Mouse (Mus musculus) large intestine, adult 2 months (tissue): ENCODE data around the gene Snx29. TPM values are rescaled to one million over a fixed set of nuclear protein-coding genes. Genes with fewer than 3 reads are reported as not detected.
"Not testable (repeated sequence)": the region's sequence is repeated elsewhere in the genome, so short reads cannot be mapped to it uniquely, and the experiment has no call there.

Experiments used
- DNase-seq: peaks from one replicate; pipeline ENCODE4 v3.0.0-alpha.2; 2012; ENCODE audit warnings: low read depth, low spot score
- WGBS: fragments of 180-500 bp; shearing (Covaris S2); methylation state at CpG from one replicate; pipeline ENCODE4 v1.1.7; 2018; 5-methylcytosine and 5-hydroxymethylcytosine counted together
- polyA plus RNA-seq: library from polyadenylated mRNA; depleted of rRNA; stranded (reverse); fragments of >200 nt; gene quantifications from 2 replicates; pipeline ENCODE4 v1.2.3, GENCODE M21; 2012

The Snx29 gene
- polyA plus RNA-seq, 1 experiment, result 2.8 TPM

DNA sequence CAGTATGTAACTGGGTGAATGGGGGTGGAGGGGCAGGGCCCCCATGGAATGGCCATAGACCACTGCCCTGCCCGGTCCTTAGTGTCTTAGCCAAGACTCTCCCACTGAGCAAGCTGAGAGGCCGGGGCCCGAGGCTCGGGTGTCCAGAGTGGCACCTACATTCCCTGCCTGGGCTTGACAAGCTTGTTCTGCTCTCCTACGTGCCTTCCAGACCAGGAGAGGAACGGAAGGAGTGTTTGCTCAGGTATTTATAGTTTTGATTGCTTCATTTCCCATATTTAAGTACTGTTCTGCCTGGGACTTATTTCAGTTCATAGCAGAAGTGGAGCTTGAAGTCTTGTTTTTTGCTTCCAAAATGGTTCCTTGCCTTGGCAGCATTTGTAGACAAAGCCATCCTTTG lies 116.7 kb downstream of the Snx29 start:
- 38% methylated on average over 6 of the region's 6 CpGs for WGBS
- no peak for DNase-seq

DNA sequence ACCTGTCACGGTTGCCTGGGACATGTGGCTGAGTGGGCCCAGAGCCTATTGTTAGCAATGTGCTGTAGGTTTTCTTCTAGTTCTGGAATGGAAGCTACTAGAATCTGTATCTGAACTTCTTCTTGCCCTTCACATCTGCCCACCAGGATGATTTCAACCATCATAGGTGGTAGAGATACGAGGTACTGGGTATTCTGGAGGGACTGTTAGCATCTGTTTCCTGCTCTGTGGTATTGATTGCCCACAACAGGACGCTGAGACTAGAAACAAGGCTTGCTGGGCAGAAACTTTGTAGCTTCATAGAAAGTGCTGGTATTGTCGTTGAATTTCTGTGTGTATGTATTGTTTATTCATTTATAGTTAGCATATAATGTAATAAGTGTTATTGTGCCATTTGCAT lies 118.9 kb downstream of the Snx29 start:
- no peak for DNase-seq
- WGBS, result 84% methylated on average over 4 of the region's 4 CpGs

DNA sequence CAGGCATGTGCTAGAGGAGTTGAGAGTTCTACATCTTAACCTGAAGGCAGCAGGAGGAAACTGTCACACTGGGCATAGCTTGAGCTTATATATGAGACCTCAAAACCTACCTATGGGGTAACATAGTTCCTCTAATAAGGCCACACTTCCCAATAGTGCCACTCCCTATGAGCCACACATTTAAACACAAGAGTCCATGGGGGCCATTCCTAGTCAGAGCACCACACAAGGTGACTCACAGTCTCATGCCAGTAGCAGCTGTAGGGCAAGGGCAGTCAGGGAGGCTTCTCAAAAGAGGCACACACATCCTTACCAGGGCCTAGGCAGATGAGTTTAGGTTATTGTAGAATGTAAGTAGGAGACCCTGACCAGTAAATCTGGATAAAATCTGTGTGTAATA lies 119.8 kb downstream of the Snx29 start:
- DNase-seq, result no peak

DNA sequence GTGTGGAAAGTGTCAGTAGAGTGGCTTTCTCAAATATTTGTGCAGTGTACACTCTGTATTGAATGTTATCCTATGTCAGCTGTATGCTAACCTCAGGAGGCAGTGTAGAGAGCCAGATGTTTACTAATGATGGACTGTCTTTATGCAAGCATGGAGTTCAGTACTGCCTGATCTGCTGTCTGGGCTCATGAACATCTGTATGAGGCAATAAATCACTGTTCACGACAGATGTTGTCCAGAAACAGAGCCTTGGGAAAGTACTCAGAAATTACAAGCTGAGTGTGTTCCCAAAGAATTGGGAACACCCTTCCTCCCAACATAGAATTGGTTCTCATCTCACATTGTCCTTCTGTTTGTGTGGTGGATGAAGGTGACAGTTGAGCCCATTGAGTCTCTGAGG lies 121.9 kb downstream of the Snx29 start:
- 63% methylated on average over 1 of the region's 1 CpGs for WGBS
- no peak for DNase-seq

DNA sequence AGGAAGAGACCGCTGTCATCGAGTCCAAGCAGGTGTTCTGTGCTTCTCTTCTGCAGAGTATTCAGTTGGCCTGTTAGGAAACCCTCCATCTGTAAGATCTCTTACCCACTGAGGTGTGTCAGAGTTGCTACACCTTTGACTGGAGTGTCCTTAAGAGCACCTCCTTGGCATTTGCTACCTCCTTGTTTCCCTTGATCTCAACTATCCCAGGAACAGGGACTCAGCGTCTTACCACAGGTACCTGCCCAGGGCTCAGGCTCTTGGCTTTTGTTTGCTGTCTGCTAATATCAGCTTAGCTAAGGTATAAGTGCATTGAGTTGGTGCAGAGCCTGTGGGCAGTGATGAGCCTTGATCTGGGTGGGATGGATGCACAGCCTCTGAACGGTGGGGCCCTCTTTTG lies 124.3 kb downstream of the Snx29 start:
- no peak for DNase-seq
- WGBS, result 93% methylated on average over 4 of the region's 4 CpGs

DNA sequence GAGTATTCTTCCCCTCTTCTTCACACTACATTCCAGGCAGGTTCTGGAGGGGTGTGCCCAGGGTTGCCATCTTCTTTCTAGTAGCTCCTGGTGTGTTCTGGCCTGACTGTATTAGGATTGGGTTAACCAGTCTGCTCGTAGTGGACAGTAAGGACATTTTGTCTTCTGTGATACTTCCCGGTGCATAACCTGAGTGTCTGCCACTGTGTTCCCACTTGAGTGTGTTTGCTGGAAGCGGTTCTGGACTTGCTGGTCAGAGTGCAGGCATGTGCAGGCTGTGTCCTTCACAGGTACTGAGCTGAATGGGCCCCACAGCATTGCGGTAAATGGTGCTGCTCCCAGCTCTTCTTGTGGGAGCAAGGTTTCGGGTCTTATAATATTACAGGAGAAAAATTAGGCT lies 125.2 kb downstream of the Snx29 start:
- WGBS, result 98% methylated on average over 5 of the region's 5 CpGs
- no peak for DNase-seq

DNA sequence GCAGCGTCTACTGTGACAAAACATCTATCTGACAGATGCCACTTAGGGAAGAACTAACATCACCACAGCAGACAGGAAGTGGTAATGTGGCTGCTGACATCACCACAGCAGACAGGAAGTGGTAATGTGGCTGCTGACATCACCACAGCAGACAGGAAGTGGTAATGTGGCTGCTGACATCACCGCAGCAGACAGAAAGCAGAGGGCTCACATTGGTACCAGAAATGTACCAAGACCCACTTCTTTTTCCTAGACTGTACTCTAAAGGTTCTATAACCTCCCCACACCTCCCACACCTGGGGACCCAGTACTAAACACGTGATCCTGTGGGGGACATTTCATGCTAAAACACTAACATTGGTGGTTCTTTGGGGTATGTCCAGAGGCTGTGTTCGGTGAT lies 126.0 kb downstream of the Snx29 start:
- not testable (repeated sequence) for DNase-seq
- WGBS, result 94% methylated on average over 4 of the region's 4 CpGs

DNA sequence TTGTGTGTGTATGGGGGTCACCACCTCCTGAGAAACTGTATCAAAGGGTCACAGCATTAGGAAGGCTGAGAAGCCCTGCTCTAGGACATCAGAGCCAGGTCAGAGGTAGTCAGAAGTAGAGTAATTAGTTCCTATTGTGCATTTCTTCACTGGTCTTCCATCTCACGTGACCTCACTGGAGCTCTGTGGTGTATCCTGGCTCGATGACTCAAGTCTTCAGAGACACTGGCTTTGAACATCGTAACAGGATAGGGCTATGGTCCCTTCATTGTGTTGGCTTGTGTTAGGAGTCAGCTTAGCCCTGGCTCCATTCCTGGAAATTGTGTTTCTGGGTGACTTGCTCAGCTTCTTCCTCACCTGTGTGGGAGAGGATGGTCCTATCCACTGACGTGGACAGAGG lies 126.6 kb downstream of the Snx29 start:
- DNase-seq, result no peak
- 96% methylated on average over 4 of the region's 4 CpGs for WGBS

DNA sequence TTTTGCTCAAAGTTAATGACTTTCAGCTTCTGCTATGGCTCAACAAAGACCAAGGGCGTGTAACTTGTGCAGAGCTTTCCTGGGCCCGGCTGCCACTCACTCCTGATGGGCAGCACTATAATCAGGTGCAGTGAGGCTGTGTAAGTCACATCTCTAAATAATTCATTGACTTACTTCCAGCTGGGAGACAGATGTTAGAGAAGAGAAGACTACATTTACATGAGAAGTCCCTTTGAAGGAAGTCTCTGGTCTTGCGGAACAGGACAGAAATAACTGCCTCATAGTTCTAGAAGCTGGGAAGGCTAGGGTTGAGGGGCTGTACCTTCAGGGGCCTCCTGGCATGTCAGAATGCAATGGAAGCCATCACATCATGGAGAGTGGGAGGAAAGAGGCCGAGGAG lies 127.9 kb downstream of the Snx29 start:
- WGBS, result 87% methylated on average over 4 of the region's 4 CpGs
- no peak for DNase-seq

DNA sequence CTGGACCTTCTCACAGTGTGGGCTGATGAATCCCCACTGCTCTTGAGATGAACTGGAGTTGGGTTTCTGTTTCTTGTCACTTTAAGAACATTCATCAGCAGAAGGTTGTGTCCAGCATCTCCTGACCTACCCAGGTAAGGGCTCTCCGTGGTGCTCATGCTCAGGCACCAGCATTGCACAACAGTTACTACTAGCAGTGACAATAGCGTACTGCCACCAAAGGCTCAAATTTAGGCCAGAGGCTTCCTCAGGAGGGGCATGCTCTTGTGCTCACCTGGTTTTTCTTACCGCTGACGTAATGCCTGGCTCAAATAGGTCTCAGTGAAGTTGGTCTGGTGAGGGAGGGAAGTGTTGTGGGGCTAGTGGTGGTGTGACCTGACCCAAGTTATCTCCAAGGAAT lies 132.2 kb downstream of the Snx29 start:
- 98% methylated on average over 4 of the region's 4 CpGs for WGBS
- no peak for DNase-seq

DNA sequence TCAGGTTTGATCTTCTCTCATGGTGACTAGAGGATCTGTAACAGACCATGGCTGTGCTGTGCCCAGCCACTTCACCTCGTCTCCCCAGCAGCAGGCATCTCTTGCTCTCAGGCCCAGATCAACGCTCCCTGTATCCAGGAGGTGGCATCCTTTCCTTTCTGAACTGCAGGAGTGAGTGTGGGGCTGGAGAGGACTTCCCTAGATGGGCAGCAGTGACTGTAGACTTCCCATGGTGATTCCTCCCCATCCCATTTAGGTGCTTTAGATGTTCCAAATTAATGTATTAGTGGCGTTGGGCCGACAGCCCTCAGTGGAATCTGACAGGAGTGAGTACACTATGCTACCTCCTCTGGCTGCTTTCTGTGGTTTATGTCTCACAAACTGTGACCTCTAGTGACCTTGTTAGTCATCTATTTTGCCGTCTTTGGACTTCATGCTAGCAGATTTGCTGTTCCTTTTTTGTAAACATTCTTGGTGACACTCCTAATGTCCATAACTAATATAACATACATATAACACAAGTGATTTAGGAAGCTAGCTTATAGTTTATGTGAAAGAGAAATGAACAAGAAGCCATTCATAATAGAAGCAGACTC lies 132.9 kb downstream of the Snx29 start:
- no peak for DNase-seq
- WGBS, result 61% methylated on average over 5 of the region's 5 CpGs

DNA sequence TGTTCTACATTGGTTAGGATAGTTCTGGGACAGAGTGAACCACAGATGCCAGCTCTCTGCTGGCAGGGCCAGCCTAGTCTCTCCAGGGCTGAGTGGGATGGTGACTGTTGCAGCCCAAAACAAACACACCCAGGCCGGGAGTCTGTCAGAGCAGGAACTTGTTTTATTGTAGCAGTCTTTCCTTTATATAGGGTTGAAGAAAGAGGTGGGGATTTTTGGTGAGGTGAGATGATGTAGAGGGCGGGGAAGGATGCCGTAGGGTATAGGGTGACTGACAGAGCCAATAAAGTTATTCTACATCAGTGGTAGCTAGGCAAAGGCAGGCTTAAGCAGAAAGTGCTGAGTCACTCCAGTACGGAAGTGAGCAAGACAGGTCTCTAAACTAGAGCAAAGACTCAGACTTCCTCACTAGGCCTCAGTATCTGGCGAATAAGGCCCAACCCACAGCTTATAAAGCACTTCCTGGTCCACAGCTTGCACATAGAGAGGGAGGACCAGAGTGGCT lies 133.5 kb downstream of the Snx29 start:
- DNase-seq, result peak; percentile 70
- 23% methylated on average over 5 of the region's 5 CpGs for WGBS

DNA sequence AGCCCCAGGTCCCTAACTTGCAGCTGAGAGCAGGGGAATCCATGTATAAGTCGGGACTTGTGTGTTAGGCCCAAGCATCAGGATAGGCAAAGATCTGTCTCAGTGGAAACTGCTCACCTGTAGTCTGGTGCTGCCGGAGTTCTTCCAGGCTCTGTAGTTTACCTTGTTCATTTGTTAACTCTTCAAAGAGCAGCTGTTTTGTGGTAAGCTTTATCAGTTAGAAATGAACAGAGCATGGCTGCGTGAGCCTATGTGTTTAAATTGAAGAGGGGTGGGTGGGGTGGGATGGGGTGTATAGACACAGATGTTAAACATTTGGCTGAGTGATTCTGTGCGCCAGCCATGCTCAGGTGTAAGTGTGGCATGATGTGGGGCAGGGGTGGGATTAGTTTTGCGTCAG lies 134.4 kb downstream of the Snx29 start:
- no peak for DNase-seq
- 94% methylated on average over 5 of the region's 5 CpGs for WGBS

DNA sequence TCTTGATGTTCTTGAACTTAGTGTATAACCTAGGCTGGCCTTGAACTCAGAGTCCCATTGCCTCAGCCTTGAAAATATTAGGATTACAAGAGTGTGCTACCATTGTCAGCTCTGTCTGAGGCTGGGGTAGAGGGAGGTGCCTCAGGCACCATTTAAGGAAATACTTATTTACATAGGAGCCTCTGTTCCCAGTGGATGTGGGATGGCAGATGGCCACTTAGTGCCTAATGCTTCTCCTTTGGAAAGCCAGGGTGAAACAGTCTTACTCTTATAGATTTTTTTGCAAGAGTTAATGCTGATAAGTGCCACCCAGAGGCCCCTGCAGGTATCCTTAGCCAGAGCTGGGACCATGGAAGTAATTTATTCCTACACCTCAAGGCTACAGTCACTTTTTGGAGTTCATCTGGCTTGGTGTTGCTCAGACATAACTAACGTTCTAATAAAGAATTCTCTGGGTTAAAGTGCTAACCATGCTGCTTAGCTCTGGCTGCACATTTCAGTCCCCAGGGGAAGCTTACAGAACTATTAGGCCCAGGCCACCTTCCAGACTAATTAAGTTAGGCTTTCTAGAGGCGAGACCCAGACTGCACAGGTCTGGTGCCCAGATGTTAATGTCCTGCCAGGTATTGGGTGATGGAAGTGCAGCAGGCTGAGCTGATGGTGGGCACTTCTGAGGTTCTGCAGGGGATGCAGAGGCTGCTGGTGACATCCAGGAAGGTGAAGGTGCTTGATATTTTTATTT lies 135.1 kb downstream of the Snx29 start:
- WGBS, result 79% methylated on average over 2 of the region's 2 CpGs
- no peak for DNase-seq

DNA sequence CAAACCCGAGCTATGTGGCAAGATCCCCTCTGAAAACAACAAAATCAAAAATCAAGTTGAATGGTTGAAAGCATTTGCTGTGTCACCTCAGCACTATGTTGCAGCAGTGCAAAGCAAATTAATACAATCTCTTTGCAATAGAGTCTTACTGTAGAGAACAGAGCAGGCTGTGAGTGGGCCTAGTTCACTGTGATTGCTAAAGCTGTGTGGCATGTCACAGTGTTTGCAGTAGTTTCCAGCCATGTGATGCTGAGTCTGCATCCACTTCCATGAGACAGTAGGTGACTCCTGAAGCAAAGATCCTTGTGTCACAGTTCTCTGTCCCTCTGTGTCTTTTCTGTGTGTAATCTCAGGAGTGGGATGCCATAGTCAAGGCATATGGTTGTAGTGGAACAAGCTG lies 137.5 kb downstream of the Snx29 start:
- 100% methylated on average over 1 of the region's 1 CpGs for WGBS

DNA sequence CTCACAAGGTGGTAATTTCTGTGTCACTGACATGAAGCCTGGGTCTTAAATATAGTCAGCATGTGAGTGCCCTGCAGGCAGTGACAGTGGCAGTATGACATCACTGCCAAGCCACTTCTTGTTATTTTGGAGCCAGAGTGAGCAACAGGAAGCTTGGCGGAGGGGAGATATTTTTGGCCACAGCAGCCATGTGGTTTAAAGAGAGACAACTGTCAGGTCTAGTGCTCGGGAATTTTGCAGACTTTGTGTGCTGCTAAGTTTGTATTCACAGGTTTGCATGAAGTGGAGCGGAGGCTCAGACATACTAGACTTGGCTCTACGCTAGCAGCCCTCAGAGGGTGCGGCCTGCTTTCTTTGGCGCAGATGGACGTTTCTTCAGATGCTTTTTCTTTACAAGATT lies 138.9 kb downstream of the Snx29 start:
- WGBS, result 69% methylated on average over 7 of the region's 7 CpGs
- DNase-seq, result no peak

More for the DNA sequence above, 137.5 kb downstream of the Snx29 start:
- no peak for DNase-seq

DNA sequence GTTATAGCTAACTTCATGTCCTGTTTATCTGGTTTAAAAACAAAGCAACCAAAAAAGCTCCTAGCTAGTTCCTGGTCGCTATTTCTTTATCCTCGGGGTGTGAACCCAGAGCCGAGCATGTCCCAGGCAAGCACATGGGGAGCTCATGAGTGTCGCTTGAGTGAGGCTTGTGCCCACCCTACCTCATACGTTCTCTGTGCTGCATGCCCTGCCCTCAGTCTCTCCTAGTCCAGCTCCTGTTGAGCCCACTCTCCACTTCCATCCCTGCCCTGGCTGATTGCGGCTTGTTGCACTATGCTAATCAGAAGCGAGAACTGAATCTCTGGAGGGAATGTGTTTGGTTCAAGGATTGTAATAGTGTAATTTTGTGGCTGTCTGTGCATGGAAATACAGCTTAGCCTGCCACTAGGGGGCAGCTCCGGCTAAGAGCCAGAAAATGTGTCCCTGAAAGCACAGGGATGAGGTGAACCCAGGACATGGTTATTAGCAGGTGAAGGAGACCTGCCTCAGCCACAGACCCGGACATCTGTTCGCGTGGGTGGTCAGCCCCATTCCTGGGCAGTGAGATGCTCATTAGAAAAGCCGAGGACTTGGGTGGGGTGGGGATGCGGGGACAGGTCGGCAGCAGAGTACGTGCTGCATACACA lies 145.9 kb downstream of the Snx29 start:
- no peak for DNase-seq
- 49% methylated on average over 15 of the region's 15 CpGs for WGBS

DNA sequence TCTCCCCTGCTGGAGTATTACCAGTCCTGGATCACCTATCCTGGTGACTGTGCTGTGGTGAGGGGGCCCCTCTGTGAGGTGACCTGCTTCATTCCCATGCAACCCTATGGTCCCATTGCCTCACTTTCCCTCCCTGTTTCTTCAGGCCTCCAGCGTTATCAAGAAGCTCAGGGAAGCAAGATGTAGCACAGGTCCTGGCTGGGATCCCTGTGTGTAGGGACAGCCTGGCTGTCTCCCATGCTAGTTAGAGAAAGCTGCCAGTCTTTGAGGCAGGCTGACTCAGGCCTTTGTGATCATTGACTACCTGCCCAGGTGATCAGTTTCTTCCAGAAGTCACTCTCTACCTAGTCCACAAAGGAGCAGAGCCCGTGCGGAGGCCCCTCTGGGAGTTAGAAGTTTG lies 146.8 kb downstream of the Snx29 start:
- no peak for DNase-seq
- WGBS, result 88% methylated on average over 3 of the region's 3 CpGs

DNA sequence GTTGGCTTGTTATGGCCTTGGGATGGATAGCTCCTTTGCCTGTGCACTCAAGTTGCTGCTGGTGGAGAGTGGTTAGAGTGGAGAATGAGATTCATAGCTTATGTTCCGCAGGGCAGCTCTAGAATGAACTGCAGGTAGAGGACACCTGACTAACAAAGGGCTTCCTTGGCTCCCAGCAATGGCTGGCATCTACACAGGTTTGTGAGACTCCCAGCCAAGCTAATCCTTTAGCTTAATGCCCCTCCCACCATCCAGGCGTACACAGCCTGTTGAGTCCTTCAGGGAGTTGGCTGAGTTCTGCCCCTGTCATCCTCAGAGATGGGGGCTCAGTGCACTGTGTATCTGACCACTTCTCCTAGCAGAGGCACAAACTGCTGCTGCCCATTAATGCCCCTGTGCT lies 148.5 kb downstream of the Snx29 start:
- no peak for DNase-seq
- 90% methylated on average over 2 of the region's 2 CpGs for WGBS

DNA sequence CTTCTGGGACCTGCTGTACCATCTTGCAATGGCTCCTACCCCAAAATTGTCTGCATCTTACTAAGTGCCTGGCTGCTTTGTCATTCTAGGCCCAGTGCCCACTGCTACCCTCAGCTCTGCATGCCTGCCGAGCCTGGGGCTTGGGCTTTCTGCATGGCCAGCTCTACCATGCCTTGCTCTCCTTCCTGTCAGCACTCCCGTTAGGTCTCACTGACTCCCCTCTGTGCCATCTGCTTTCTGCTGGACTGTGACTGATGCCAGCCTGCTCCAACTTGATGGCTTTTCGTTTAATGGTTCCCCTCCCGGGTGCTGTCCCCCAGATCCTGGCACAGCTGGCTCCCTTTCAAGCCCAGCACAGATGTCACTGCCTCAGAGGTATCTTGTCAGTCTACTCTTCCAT lies 150.1 kb downstream of the Snx29 start:
- WGBS, result 65% methylated on average over 4 of the region's 4 CpGs
- no peak for DNase-seq

DNA sequence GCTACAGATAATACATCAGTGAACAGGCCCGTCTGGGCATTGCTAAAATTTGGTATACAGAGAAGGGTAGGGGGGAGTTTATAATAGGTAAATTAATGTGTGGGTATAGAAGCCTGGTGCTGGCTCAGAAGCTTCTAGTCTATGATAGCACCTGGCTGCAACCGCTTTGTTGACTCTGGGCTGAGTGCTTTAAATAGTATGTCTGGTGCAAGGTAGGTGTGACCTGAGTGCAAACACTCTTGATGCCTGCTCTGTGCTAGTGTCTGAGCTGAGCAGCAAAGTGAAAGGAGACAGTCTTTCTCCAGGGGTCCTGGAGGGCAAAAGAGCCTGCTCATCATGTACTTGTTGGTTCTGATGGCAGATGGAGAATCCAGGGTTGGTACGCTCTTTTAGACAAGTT lies 150.8 kb downstream of the Snx29 start:
- no peak for DNase-seq
- 61% methylated on average over 3 of the region's 3 CpGs for WGBS
